In the genomic region with DNA sequence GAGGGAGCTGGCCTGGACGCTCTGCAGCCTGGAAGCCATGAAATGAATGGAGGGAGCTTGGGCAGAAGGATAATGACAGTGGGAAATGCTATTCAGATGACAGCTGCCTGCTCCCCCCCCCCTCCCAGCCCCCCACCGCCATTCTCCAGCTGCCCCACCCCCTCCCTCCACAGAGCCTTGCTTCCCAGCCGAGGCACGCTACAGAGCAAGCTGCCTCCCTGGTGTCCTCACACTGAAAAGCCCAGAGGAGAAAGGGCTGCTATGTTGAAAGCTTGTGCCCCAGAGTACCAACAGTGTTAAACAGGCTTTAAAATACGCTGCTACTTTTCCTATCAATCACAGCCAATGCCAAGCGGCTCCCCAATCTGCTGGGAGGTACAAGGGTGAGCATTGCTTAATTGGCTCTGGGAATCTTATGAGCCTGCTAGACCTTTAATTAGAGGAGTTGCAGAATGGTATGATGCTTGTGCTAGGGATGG, we compare ENCODE assay signal across 10 mouse cellular contexts. TPM values are rescaled to one million over a fixed set of nuclear protein-coding genes. Genes with fewer than 3 reads are reported as not detected.
DNase-seq lines count a peak whose midpoint lies in the region; ATAC-seq lines count a peak whose summit lies in the region.
"Had no signal": no experiment of that assay in that cellular context is flagged by ENCODE, and none has a peak within 500 bp of the region (broad histone marks: within the 10 kb centered on the region; RNA-seq: fewer than 3 reads in every experiment).

No protein-coding gene starts in this region.

- H3K27ac ChIP-seq in heart, embryonic 11.5 days (ENCODE audit: low read depth, low read length), result no peak overlapping the region
- H3K27ac ChIP-seq in intestine, embryonic 14.5 days (ENCODE audit: low read depth), result peak overlapping the region; percentile 48
- H3K27ac ChIP-seq in neural tube, embryonic 11.5 days (ENCODE audit: low read depth, low read length), result peak overlapping the region; percentile 40; the same call in 1 of the 2 replicates

- H3K27me3 ChIP-seq in heart, embryonic 11.5 days (ENCODE audit: control insufficient read depth, insufficient read depth, low read length), result no peaks in the 10 kb centered on the region
- no peaks in the 10 kb centered on the region for H3K27me3 ChIP-seq in intestine, embryonic 14.5 days (replicated peaks; ENCODE audit: control insufficient read depth, insufficient read depth, low read length)
- H3K27me3 ChIP-seq in neural tube, embryonic 11.5 days (ENCODE audit: control insufficient read depth, insufficient read depth, low read length), result no peaks in the 10 kb centered on the region

- peak; percentile 56 for DNase-seq in heart, adult 11 months
- peak; percentile 57 for DNase-seq in embryo, embryonic 9.5 days (ENCODE audit: extremely low spot score)
- DNase-seq in intestine, embryonic 14.5 days (ENCODE audit: low spot score), result no peak
- peak; percentile 71 for DNase-seq in neural tube, embryonic 11.5 days (ENCODE audit: low spot score)
- no peak for DNase-seq in frontal cortex, postnatal 14 days (ENCODE audit: low spot score in 2 of 2)
- DNase-seq in spleen, postnatal 10 days (ENCODE audit: low spot score in 2 of 2), result no peak
- DNase-seq in heart, adult 8-10 months (ENCODE audit: low spot score), result no peak

- H3K4me1 ChIP-seq in heart, embryonic 11.5 days (ENCODE audit: control insufficient read depth, insufficient read depth, low read length), result no peaks in the 10 kb centered on the region
- peaks cover 55% of the 10 kb centered on the region for H3K4me1 ChIP-seq in intestine, embryonic 14.5 days (replicated peaks; ENCODE audit: control insufficient read depth, insufficient read depth, low read length)
- H3K4me1 ChIP-seq in neural tube, embryonic 11.5 days (ENCODE audit: control insufficient read depth, insufficient read depth, low read length), result peaks cover 12% of the 10 kb centered on the region; the same call in 1 of the 2 replicates

- WGBS in heart, embryonic 11.5 days (ENCODE audit: insufficient replicate concordance), result 10% methylated on average over 6 of the region's 6 CpGs
- WGBS in intestine, embryonic 14.5 days, result 26% methylated on average over 5 of the region's 6 CpGs
- WGBS in neural tube, embryonic 11.5 days, result 7% methylated on average over 6 of the region's 6 CpGs

- H3K4me3 ChIP-seq in heart, embryonic 11.5 days (ENCODE audit: low read depth, low read length), result no peak overlapping the region
- no peak overlapping the region for H3K4me3 ChIP-seq in intestine, embryonic 14.5 days (ENCODE audit: low read depth, low read length)
- no peak overlapping the region for H3K4me3 ChIP-seq in neural tube, embryonic 11.5 days (ENCODE audit: low read depth, low read length)

- H3K4me2 ChIP-seq in heart, embryonic 11.5 days, result no peak overlapping the region
- H3K4me2 ChIP-seq in intestine, embryonic 14.5 days (ENCODE audit: low read length), result peak overlapping the region; percentile 7; the same call in 1 of the 2 replicates
- H3K4me2 ChIP-seq in neural tube, embryonic 11.5 days (ENCODE audit: low read depth), result no peak overlapping the region

- H3K9me3 ChIP-seq in heart, embryonic 11.5 days (replicated peaks; ENCODE audit: control insufficient read depth, low read length), result no peaks in the 10 kb centered on the region
- no peaks in the 10 kb centered on the region for H3K9me3 ChIP-seq in intestine, embryonic 14.5 days (ENCODE audit: control insufficient read depth, low read length)
- no peaks in the 10 kb centered on the region for H3K9me3 ChIP-seq in neural tube, embryonic 11.5 days (ENCODE audit: control insufficient read depth, low read length)

- no peaks in the 10 kb centered on the region for H3K36me3 ChIP-seq in heart, embryonic 11.5 days (ENCODE audit: control insufficient read depth, insufficient read depth, low read length)
- no peaks in the 10 kb centered on the region for H3K36me3 ChIP-seq in intestine, embryonic 14.5 days (ENCODE audit: control insufficient read depth, insufficient read depth, low read length)
- H3K36me3 ChIP-seq in neural tube, embryonic 11.5 days (ENCODE audit: control insufficient read depth, insufficient read depth, low read length), result no peaks in the 10 kb centered on the region

- no peak for ATAC-seq in heart, embryonic 11.5 days (replicated peaks; ENCODE audit: insufficient number of reproducible peaks, low FRiP score, low TSS enrichment)
- no peak for ATAC-seq in intestine, embryonic 14.5 days (replicated peaks; ENCODE audit: low FRiP score, low TSS enrichment, low read depth)
- ATAC-seq in neural tube, embryonic 11.5 days (ENCODE audit: insufficient read depth, low FRiP score, low TSS enrichment), result peak; percentile 85
- ATAC-seq: lung, postnatal 0 days had no signal

- no peak overlapping the region for H3K9ac ChIP-seq in heart, embryonic 11.5 days (ENCODE audit: low read depth, low read length)
- H3K9ac ChIP-seq in intestine, embryonic 14.5 days (ENCODE audit: low read length), result no peak overlapping the region
- H3K9ac ChIP-seq in neural tube, embryonic 11.5 days (ENCODE audit: low read length), result no peak overlapping the region

RNA-seq across cellular contexts. Expression of a gene that starts 26.5 kb away (rescaled TPM):
- not detected in 2 replicates for polyA plus RNA-seq in heart, embryonic 11.5 days (2014; fragmentation: Nextera tagmentation; extraction: Ambion mirVana)
- polyA plus RNA-seq in intestine, embryonic 14.5 days (2014; fragmentation: Nextera tagmentation; extraction: Ambion mirVana), result 0.23 and 0.70 TPM in 2 replicates
- polyA plus RNA-seq in neural tube, embryonic 11.5 days (2014; fragmentation: Nextera tagmentation; extraction: Ambion mirVana), result 0.42 and 0.50 TPM in 2 replicates
- not detected for total RNA-seq in heart, adult 8-10 months (2022)
- polyA plus RNA-seq: C2C12 had no signal

RNA-seq across cellular contexts. Expression of a gene that starts 31.9 kb away (rescaled TPM):
- 2.7 and 3.4 TPM in 2 replicates for polyA plus RNA-seq in heart, embryonic 11.5 days (2014; fragmentation: Nextera tagmentation; extraction: Ambion mirVana)
- polyA plus RNA-seq in intestine, embryonic 14.5 days (2014; fragmentation: Nextera tagmentation; extraction: Ambion mirVana), result 21.2 and 21.3 TPM in 2 replicates
- 9.1 and 9.3 TPM in 2 replicates for polyA plus RNA-seq in neural tube, embryonic 11.5 days (2014; fragmentation: Nextera tagmentation; extraction: Ambion mirVana)
- 1 to 10 TPM; 1.5 to 2.5 (median 1.9) TPM for total RNA-seq in heart, adult 8-10 months (2022)

Comparison
In these comparisons a context has a peak if more than half of its experiments do, and no peak if none do; other contexts are left out.
1. DNase-seq: peak in heart, adult 11 months (single experiment), embryo, embryonic 9.5 days (single experiment) and neural tube, embryonic 11.5 days (single experiment); none in intestine, embryonic 14.5 days (single experiment), frontal cortex, postnatal 14 days (0 of 2), spleen, postnatal 10 days (0 of 2) and heart, adult 8-10 months (single experiment).